Mouse (Mus musculus) kidney, postnatal 4 days (tissue): ENCODE measurements around the gene Pex5.
"Not testable (repeated sequence)": the region's sequence is repeated elsewhere in the genome, so short reads cannot be mapped to it uniquely, and the experiment has no call there.

Experiments used
- DNase-seq, 2 experiments: peaks; one replicate each; pipeline ENCODE4 v3.0.0; 2021; ENCODE audit warnings: mixed read lengths in 2 of 2

Pex5 gene

DNA sequence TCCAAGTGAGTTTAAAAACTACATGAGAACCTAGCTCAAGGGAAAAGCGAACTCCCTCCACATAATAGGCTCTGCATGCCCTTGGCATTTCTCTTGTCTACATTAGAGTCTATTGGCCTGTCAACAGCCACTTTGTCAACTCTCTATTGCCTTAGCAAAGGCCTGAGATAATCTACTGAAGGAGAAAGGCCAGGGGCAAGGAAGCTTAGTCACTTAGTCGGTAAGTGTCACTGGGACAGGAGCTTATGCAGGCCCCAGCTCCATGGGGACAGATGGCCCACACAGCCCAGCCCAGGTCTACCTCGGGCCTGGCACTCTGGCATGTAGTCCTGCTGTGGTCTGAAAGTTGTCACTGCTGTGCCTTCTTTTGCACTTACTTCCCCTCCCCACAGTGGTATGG, 11.7 kb upstream of the Pex5 start:
- no peak for DNase-seq

DNA sequence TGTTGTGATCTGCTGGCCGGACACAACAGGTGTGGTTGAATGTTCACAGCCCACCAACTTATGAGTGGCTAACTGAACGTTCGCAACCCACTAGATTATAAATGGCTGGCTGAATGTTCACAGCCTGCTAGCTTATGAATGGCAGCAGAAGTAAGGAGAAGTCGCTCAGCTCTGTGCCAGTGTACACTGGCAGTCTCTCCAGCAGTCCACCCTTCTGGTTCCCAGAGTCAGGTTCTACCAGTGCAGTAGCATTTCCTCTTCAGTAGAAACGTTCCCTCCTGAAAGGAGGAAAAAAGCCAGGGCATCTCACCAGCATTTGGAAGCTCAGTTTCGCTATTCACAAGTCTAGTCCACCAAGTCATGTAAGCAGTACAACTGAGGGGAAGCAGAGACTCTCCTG, 10.7 kb upstream of the Pex5 start:
- DNase-seq, result no peak

- peak; percentile 13 to 41 for DNase-seq
Measured at GRCm38 (mm10) chr6:124425042-124425441, 10.2 kb upstream of the Pex5 start.

DNA sequence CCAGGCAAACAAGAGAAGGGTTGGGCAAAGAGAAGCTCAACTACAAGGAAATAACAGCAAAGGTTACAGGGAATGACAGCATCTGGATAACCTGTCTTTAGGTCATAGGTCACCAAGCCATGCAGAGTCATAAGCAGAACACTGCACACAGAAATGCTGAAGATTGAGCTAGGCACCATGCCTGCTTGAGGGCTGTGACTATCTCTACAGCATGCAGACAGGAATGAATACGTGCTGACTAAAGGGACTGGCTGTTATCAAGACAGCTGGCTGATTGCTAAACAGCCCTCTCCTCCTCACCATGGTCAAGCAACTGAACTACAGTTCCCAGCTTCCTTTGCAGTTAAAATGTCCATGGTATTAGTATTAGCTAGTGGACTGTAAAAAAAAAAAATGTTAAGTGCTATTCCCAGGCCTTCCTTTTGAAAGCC, 9.2 kb upstream of the Pex5 start:
- DNase-seq, result no peak

DNA sequence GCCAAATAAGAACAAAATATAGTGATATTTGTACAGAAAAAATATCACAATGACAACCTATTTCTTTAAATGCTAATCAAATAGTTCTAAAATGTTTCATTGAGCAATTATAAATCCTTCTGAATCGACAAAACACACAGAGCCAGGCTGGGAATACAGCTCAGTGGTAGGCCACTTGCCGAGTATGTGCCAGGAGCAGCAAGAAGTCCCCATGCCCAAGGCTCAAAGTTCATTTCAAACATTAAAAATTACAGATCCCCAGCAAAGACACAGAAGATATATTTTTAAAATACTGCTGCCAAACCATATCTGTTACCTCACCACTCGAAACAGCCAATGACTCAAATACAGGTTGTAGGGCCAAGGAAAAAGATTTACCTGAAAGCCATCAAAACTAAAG, 3.8 kb upstream of the Pex5 start:
- no peak for DNase-seq

GRCm38 (mm10) chr6:124415347-124416088, 651 bp upstream of the Pex5 start:
- DNase-seq, result peak; percentile 86 to 90

DNA sequence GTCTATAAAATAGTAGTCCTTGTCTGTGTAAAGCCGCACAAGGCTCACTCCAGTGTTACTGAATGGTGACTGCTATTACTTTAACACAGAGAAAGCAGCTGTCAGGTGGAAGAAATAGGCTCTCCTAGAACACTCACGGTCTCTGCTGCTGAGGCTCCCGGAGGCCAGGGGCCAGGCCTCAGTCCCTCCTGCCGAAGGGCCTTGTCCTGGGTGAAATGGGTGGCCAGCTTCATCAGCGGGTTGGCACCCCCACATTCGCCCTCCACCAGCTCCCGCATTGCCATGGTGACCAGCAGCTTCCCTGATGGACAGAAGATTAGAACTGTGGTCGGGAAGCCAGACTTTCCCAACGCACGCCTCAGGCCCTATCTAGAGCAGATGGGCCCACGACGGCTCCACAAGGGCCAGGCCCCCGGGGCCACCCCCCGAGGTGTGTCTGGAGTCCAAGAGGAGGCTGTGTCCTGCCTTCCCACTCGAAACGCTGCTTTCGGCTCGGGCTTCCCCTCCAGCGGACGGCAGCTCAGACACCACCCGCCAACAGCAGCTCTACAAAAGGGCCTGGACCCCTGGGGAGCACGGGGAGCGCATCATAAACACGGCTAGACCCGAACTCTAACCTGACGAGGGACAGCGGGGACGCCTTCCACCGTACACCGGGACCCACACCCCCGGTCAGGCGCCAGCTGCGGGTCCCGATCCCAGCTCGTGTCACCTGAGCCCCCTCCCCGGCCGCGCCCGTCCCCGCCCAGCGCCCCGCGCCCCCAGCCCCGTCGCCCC, 529 bp downstream of the Pex5 start:
- DNase-seq, result peak; percentile 56 to 71

- no peak for DNase-seq
Measured at GRCm38 (mm10) chr6:124413770-124414149, 1.1 kb downstream of the Pex5 start.

DNA sequence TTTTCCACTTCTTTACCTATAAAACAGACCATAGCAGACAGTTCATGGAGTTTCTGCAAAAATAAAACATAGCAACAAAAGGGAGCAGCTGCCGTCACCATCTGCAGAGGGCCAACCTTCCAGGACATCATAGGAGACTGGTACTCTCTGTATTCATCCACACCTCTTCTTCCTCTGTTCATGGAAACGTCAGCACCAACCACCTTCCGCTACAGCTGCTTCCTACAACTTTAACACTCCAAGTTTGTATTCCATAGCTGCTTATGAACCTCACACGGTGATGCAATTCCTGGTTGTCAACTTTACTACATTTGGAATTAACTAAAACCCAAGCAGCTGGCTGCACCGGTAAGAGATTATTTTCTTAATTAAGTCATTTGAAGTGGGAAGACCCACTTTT, 6.5 kb downstream of the Pex5 start:
- no peak for DNase-seq

DNA sequence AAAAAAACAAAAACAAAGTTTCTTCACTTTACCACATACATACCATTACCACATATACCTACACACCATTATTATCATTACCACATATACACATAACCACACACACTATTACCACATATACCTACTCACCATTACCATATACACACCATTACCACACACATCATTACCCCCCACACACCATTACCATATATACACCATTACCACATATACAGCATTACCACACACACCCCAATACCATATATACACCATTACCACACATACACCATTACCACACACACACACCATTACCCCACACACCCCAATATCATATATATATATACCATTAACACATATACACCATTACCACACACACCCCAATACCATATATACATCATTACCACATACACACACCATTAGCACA, 7.7 kb downstream of the Pex5 start:
- DNase-seq, result no peak

DNA sequence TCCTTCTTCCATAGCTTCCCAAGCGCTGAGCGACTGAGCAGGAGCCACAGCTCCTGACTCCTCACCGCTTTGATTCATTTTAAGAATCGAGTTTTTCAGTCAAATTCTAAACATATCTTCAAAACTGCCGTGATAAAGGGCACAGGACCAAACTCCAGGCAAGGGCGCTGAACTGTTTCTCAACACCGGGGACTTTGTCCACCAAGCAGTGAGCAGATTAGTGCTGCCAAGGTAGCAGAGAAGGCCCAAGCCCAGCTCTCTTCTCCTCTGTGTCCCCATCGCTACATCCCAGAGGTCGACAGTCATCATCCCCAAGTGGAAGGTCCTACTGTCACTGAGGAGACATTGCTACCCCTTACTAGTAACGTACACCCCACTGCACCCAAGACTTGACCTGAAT, 8.5 kb downstream of the Pex5 start:
- no peak for DNase-seq

DNA sequence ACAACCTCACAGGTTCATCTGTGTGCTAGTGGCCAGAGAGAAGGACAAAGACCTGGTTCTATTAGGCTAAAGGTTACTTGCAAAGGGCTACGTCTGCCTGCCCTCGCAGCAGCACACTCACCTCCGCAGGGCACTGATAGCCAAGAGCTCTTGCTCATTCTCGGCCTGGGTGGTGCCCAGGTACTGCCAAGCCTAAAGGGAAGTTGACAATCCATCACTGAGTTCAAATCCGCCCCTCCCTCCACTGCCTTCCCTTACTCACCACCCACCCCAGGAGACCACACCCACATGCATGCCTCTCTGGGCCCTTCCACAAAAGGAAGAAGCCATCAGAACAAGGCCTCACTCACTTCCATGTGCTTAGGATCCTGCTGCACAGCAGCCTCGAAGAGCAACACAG, 15.1 kb downstream of the Pex5 start:
- DNase-seq, result no peak

DNA sequence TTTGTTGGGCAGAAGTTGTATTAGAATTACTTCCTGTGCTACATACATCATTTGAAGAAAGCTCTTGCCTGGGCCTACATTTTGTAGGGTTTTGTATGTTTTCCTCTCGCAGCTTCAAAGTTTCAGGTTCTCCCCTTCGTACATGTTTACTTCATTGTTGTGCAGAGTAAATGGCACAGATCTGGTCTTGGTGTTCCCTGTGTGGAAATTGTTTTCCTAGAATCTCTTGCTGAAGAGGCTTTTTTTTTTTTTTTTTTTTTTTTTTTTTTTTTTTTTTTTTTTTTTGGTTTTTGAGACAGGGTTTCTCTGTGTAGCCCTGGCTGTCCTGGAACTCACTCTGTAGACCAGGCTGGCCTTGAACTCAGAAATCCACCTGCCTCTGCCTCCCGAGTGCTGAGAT, 19.9 kb downstream of the Pex5 start:
- DNase-seq, result not testable (repeated sequence)

- peak in 1 of 2 experiments; percentile 12 for DNase-seq
Measured at GRCm38 (mm10) chr6:124380142-124380541, 34.7 kb downstream of the Pex5 start.

DNA sequence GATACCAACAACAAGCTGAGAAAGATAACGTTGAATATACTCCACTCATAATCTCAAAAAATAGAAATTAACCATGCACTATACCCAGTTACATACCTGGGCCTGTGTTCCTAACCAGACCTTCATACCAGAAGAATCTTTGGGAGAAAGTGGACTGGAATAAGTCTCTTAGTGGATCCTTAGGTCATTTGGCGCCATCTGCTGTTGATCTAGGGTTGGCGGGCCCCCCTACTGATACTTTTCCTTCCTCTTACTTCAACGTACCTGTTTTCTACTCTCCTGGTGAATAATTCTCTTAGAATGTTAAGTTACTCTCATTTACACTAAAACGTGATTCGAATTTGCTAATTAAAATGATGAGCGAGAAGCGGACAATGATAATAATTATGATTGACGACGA, 35.5 kb downstream of the Pex5 start:
- DNase-seq, result peak; percentile 72 to 74

DNA sequence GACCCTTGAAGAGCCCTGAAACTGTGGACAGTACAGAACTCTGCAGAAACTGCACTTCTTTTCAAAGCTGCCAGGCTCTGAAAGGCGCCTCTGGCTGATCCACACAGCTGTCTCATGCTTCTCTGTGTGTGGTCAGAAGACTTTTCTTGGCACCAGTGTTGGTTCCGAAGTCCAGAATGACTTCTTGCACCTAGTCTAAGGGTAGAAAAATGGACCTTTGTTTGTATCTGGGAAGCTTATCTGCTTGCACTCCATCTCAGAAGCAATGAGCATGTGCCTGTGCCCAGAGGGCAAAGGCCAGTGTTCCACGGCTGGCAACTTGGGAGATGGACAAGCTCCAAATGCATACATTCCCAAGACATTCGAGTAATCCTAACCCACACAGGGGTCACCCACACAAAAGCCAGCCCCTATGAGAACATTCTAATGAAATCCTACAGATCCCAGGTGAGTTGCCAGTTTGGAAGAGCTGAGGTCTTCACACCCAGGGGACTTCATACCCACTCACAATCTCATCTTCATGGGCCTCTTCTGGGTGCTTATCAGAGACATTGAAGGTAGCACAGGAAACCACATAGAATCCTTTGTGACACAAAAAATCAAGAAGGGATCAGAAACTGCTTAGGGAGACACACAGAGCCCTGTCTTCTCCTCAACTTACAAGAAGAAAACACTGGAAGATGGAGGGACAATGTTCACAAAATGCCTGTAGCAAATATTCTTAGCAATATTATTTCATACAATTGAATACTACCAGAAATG, 37.2 kb downstream of the Pex5 start:
- DNase-seq, result peak in 1 of 2 experiments; percentile 5

DNA sequence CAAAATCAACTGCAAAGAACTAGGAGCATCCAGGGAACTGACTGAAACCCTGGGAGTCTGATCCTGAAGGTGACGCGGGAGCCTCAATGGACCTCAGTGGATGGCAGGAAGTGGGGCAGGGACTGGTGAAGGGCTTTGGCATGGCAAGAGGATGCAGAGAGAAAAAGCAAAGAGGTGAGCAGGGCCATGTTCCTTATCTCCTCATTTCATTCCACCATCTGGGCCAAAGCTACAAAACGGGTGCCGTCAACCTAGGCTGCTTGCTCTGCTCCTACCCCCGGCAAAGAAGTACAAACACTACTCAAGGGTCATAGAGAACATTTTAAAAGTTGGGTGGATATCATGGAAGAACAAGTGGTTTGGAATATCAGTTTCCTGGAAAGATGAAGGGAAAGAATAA, 38.6 kb downstream of the Pex5 start:
- DNase-seq, result no peak

GRCm38 (mm10) chr6:124375435-124375884, 39.4 kb downstream of the Pex5 start:
- peak in 1 of 2 experiments; percentile 11 for DNase-seq

DNA sequence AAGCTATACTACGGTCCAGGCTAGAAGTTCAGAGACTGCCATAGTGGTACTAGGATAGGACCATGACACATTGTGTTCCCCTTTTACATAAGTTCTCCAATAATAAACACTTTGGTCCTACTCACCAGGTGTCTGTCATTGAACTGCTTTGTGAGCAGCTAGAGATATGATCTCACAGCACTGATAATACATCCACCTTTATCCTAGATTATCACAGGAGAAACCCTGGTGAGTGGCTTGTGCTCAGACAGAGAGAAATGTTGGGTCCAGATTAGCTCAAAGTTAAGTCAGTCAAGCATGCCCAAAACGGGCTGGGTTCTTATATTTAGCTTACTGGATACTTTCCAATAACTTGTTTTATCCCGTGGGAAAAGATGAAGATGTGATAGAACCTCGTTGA, 40.2 kb downstream of the Pex5 start:
- no peak for DNase-seq

GRCm38 (mm10) chr6:124373584-124374206, 41.2 kb downstream of the Pex5 start:
- no peak for DNase-seq

DNA sequence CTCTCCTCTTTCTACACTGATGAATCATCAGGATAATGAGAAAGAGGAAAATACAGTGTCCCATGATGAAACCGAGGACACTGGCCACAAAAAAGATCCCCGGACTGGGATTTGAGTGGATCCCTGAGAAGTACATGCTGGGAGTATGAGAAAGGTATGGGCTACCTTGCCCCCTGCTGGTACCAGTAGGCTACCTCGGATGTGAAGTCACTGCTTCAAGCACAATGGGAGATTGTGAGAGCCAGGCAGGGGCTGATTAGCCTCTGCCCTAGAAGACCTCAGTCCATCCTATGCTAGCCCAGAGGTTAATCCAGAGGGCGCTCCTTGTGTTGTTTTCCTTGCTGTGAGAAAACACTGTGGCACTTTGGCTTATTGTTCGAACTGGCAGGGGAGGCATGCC, 50.5 kb downstream of the Pex5 start:
- no peak for DNase-seq

DNA sequence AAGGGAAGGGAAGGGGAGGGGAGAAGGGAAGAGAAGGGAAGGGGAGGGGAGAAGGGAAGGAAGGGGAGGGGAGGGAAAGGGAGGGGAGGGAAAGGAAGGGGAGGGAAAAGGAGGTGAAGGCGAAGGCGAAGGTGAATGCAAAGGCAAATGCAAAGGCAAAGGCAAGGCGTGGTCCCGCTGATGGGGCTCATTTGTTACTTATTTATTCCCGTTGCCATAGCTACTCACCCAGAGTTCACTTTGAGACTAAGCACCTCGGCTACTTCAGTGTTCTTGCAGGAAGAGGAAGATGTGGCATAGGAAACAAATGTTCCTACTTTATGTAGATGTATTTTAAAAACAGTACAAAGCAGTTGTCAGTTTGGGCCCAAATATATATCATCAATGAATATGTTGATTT, 54.3 kb downstream of the Pex5 start:
- DNase-seq, result no peak

DNA sequence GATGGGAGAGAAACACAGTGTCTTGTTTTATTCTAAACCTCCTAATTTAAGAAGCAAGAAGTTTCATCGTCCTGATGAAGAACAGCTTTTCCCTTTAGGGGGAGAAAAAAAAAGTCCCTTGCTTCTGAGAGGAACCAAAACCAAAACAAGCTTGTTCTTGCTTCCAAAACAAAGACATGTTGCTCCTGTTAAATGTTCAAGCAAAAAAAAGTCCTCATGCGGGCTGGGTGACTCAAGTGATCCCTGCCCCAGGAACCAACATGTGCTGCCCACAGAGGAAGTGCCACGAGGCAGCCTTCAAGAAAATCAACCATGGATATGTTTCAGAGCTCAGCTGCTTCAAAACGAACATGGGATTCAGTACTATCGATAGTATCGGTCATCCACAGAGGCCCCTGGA, 55.9 kb downstream of the Pex5 start:
- DNase-seq, result no peak
